ENCODE assay signal across 32 mouse cellular contexts in the genomic region with DNA sequence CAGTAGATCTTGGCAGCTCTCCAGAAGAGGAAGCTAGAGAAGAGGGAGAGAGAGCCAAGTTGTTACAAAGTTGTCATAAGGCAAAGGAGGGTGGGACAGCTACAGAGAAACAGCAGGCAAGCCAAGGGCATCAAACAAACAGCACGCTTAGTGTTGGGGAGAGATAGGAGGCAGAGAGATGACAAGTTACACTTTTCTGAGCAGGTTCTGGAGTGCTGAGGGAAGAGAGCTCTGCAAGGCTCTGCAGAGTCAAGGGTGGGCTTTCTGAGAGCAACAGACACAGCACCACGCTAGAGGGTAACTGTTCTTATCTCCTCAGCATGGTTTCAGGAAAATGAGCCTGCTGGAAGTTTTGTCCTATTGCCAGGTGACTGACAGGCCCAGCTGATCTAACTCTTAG. TPM values are rescaled to one million over a fixed set of nuclear protein-coding genes. Genes with fewer than 3 reads are reported as not detected.
DNase-seq lines count a peak whose midpoint lies in the region; ATAC-seq lines count a peak whose summit lies in the region.
"Had no signal": no experiment of that assay in that cellular context is flagged by ENCODE, and none has a peak within 500 bp of the region (broad histone marks: within the 10 kb centered on the region; RNA-seq: fewer than 3 reads in every experiment).

No protein-coding gene starts in this region.

- H3K4me1 ChIP-seq in heart, embryonic 14.5 days (ENCODE audit: control insufficient read depth in 2 of 2, insufficient read depth in 2 of 2, low read length in 2 of 2): peaks cover 0 to 3% of the 10 kb centered on the region in 2 experiments; a peak in 2 of 4 replicates
- H3K4me1 ChIP-seq: embryonic facial prominence, embryonic 10.5 days; embryonic facial prominence, embryonic 15.5 days; forebrain, embryonic 12.5 days; liver, embryonic 12.5 days; midbrain, embryonic 10.5 days; midbrain, embryonic 15.5 days; neural tube, embryonic 15.5 days; stomach, embryonic 15.5 days had no signal

- no peak for ATAC-seq in heart, embryonic 14.5 days (ENCODE audit: insufficient number of reproducible peaks, insufficient read depth, low FRiP score, low read depth)
- no peak for ATAC-seq in activated CD4-positive, CD25-positive, alpha-beta regulatory T cell, adult 4 months
- ATAC-seq: forebrain, postnatal 0 days; intestine, postnatal 0 days; liver, embryonic 12.5 days; liver, postnatal 0 days; midbrain, embryonic 15.5 days had no signal

- H3K4me2 ChIP-seq in heart, embryonic 14.5 days (ENCODE audit: low read length): no peak overlapping the region
- H3K4me2 ChIP-seq: embryonic facial prominence, embryonic 15.5 days; forebrain, embryonic 12.5 days; hindbrain, embryonic 14.5 days; liver, embryonic 12.5 days; midbrain, embryonic 15.5 days; neural tube, embryonic 15.5 days; stomach, embryonic 15.5 days had no signal

- no peaks in the 10 kb centered on the region for H3K27me3 ChIP-seq in heart, embryonic 14.5 days (ENCODE audit: control insufficient read depth, insufficient read depth, low read length)
- H3K27me3 ChIP-seq: CH12.LX; embryonic facial prominence, embryonic 15.5 days; forebrain, embryonic 12.5 days; liver, embryonic 12.5 days; midbrain, embryonic 15.5 days; neural tube, embryonic 15.5 days; stomach, embryonic 15.5 days had no signal

- H3K4me3 ChIP-seq in heart, embryonic 14.5 days (ENCODE audit: control insufficient read depth in 1 of 2, insufficient read depth in 1 of 2, low read depth in 1 of 2, low read length in 2 of 2): no peak overlapping the region
- H3K4me3 ChIP-seq: embryonic facial prominence, embryonic 10.5 days; embryonic facial prominence, embryonic 15.5 days; forebrain, embryonic 12.5 days; liver, embryonic 12.5 days; midbrain, embryonic 10.5 days; midbrain, embryonic 15.5 days; neural tube, embryonic 15.5 days; stomach, embryonic 15.5 days had no signal

- H3K9ac ChIP-seq in heart, embryonic 14.5 days (ENCODE audit: low read length): no peak overlapping the region
- H3K9ac ChIP-seq: embryonic facial prominence, embryonic 15.5 days; forebrain, embryonic 12.5 days; forebrain, postnatal 0 days; hindbrain, embryonic 14.5 days; liver, embryonic 12.5 days; liver, postnatal 0 days; midbrain, embryonic 15.5 days; neural tube, embryonic 15.5 days; stomach, embryonic 15.5 days had no signal

- H3K9me3 ChIP-seq in heart, embryonic 14.5 days (ENCODE audit: control insufficient read depth, low read length): no peaks in the 10 kb centered on the region
- H3K9me3 ChIP-seq: embryonic facial prominence, embryonic 10.5 days; embryonic facial prominence, embryonic 15.5 days; forebrain, embryonic 12.5 days; liver, embryonic 12.5 days; midbrain, embryonic 10.5 days; midbrain, embryonic 15.5 days; neural tube, embryonic 15.5 days; stomach, embryonic 15.5 days had no signal

- H3K36me3 ChIP-seq in heart, embryonic 14.5 days (ENCODE audit: control insufficient read depth, insufficient read depth, low read length): no peaks in the 10 kb centered on the region
- H3K36me3 ChIP-seq: embryonic facial prominence, embryonic 10.5 days; embryonic facial prominence, embryonic 15.5 days; forebrain, embryonic 12.5 days; liver, embryonic 12.5 days; midbrain, embryonic 10.5 days; midbrain, embryonic 15.5 days; neural tube, embryonic 15.5 days; stomach, embryonic 15.5 days had no signal

- intact Hi-C loops in heart, postnatal 36 days (cut with DNase I): no loop called here

- no peak for DNase-seq in heart, postnatal 36 days
- peak; percentile 1 for DNase-seq in kidney, postnatal 14 days
- DNase-seq in kidney, adult 18-20 months: no peak
- DNase-seq in testis, postnatal 14 days (ENCODE audit: low spot score): peak; percentile 26
- DNase-seq in testis, postnatal 10 days (ENCODE audit: low spot score): no peak
- DNase-seq: adrenal gland, postnatal 10 days; B cell, adult 2 months; cerebellum, adult 8-10 months; cerebellum, postnatal 25 days; forebrain, postnatal 0 days; kidney, postnatal 4 days; layer of hippocampus, postnatal 36 days; left cerebral cortex, postnatal 4 days; liver, postnatal 0 days; right cerebral cortex, postnatal 25 days; thymus, adult 18-20 months; thymus, postnatal 25 days had no signal

- WGBS in heart, embryonic 14.5 days: 11% methylated on average over 2 of the region's 2 CpGs

- peak overlapping the region; percentile 37 to 59; a peak in 3 of 4 replicates for H3K27ac ChIP-seq in heart, embryonic 14.5 days (replicated peaks in 1 of 2; ENCODE audit: control insufficient read depth in 1 of 2, insufficient read depth in 1 of 2, low read depth in 2 of 2, low read length in 2 of 2)
- H3K27ac ChIP-seq: embryonic facial prominence, embryonic 10.5 days; embryonic facial prominence, embryonic 15.5 days; forebrain, embryonic 12.5 days; hindbrain, embryonic 14.5 days; liver, embryonic 12.5 days; midbrain, embryonic 10.5 days; midbrain, embryonic 15.5 days; neural tube, embryonic 15.5 days; stomach, embryonic 15.5 days had no signal

RNA-seq across cellular contexts. Expression of a gene that starts 35.7 kb away (rescaled TPM):
- polyA plus RNA-seq in heart, embryonic 14.5 days (2014; fragmentation: Nextera tagmentation; extraction: Ambion mirVana): 0.30 and 0.32 TPM in 2 replicates
- under 1 TPM in 1 of 2 experiments, not detected in 1; 0.31 TPM for total RNA-seq in heart, postnatal 36 days (2021)
- not detected for polyA plus RNA-seq in activated CD4-positive, CD25-positive, alpha-beta regulatory T cell, adult 4 months (2017; shearing (Covaris generic))
- total RNA-seq: adrenal gland, postnatal 10 days; forebrain, postnatal 0 days; gastrocnemius, adult 8-10 months; layer of hippocampus, postnatal 36 days; left cerebral cortex, postnatal 4 days had no signal
- polyA plus RNA-seq: forebrain, embryonic 12.5 days; forebrain, postnatal 0 days; hindbrain, embryonic 14.5 days; kidney, embryonic 14.5 days; liver, embryonic 12.5 days; midbrain, embryonic 15.5 days; neural tube, embryonic 15.5 days had no signal

Comparison
In these comparisons a context has a peak if more than half of its experiments do, and no peak if none do; other contexts are left out.
1. DNase-seq: peak in kidney, postnatal 14 days (single experiment) and testis, postnatal 14 days (single experiment); none in heart, postnatal 36 days (0 of 2), kidney, adult 18-20 months (single experiment) and testis, postnatal 10 days (single experiment).